Mouse (Mus musculus): ENCODE measurements around the gene Lrrc37a.
"Not testable (repeated sequence)": the region's sequence is repeated elsewhere in the genome, so short reads cannot be mapped to it uniquely, and the experiment has no call there.

Lrrc37a gene

GRCm38 (mm10) chr11:103504497-103504896 is at the start of gene Lrrc37a:
Gene Lrrc37a (minus strand): TSS chr11:103504597.
- DNase-seq (ENCODE audit: extremely low read depth, low read depth): no peak

GRCm38 (mm10) chr11:103534973-103535372 is 30.6 kb upstream of the Lrrc37a start:
- DNase-seq (ENCODE audit: extremely low read depth, low read depth): not testable (repeated sequence)

- DNase-seq (ENCODE audit: extremely low read depth, low read depth): no peak
These were observed 7.7 kb upstream of the Lrrc37a start for GRCm38 (mm10) chr11:103512111-103512510.

- peak; percentile 60 for DNase-seq (ENCODE audit: extremely low read depth, low read depth)
These were observed 40.0 kb downstream of the Lrrc37a start for GRCm38 (mm10) chr11:103464443-103464842.

GRCm38 (mm10) chr11:103451105-103451504 is 53.3 kb downstream of the Lrrc37a start:
- not testable (repeated sequence) for DNase-seq (ENCODE audit: extremely low read depth, low read depth)

GRCm38 (mm10) chr11:103449721-103450120 is 54.7 kb downstream of the Lrrc37a start:
- not testable (repeated sequence) for DNase-seq (ENCODE audit: extremely low read depth, low read depth)

- DNase-seq (ENCODE audit: extremely low read depth, low read depth): peak; percentile 17
These were observed 60.7 kb downstream of the Lrrc37a start for GRCm38 (mm10) chr11:103443678-103444077.

GRCm38 (mm10) chr11:103436282-103436681 is 68.1 kb downstream of the Lrrc37a start:
- peak; percentile 80 for DNase-seq (ENCODE audit: extremely low read depth, low read depth)

- DNase-seq (ENCODE audit: extremely low read depth, low read depth): no peak
These were observed 79.4 kb downstream of the Lrrc37a start for GRCm38 (mm10) chr11:103425031-103425430.

- no peak for DNase-seq (ENCODE audit: extremely low read depth, low read depth)
These were observed 84.7 kb downstream of the Lrrc37a start for GRCm38 (mm10) chr11:103419667-103420066.

GRCm38 (mm10) chr11:103419226-103419625 is 85.2 kb downstream of the Lrrc37a start:
- DNase-seq (ENCODE audit: extremely low read depth, low read depth): no peak

GRCm38 (mm10) chr11:103413516-103413915 is 90.9 kb downstream of the Lrrc37a start:
- DNase-seq (ENCODE audit: extremely low read depth, low read depth): no peak

- no peak for DNase-seq (ENCODE audit: extremely low read depth, low read depth)
These were observed 91.4 kb downstream of the Lrrc37a start for GRCm38 (mm10) chr11:103412950-103413423.

GRCm38 (mm10) chr11:103411981-103412949 is 92.1 kb downstream of the Lrrc37a start, which contains the start of gene Plekhm1:
Gene Plekhm1 (minus strand): TSS chr11:103412687.
- DNase-seq (ENCODE audit: extremely low read depth, low read depth): peak; percentile 76

- DNase-seq (ENCODE audit: extremely low read depth, low read depth): no peak
These were observed 93.1 kb downstream of the Lrrc37a start for GRCm38 (mm10) chr11:103411301-103411700.

- DNase-seq (ENCODE audit: extremely low read depth, low read depth): no peak
These were observed 95.5 kb downstream of the Lrrc37a start for GRCm38 (mm10) chr11:103408880-103409279.

GRCm38 (mm10) chr11:103407136-103407535 is 97.3 kb downstream of the Lrrc37a start:
- not testable (repeated sequence) for DNase-seq (ENCODE audit: extremely low read depth, low read depth)

- no peak for DNase-seq (ENCODE audit: extremely low read depth, low read depth)
These were observed 97.8 kb downstream of the Lrrc37a start for GRCm38 (mm10) chr11:103406551-103406950.

GRCm38 (mm10) chr11:103405814-103406213 is 98.6 kb downstream of the Lrrc37a start:
- DNase-seq (ENCODE audit: extremely low read depth, low read depth): no peak

- DNase-seq (ENCODE audit: extremely low read depth, low read depth): no peak
These were observed 99.8 kb downstream of the Lrrc37a start for GRCm38 (mm10) chr11:103404618-103405017.

- no peak for DNase-seq (ENCODE audit: extremely low read depth, low read depth)
These were observed 100.6 kb downstream of the Lrrc37a start for GRCm38 (mm10) chr11:103403776-103404175.

GRCm38 (mm10) chr11:103402738-103403137 is 101.7 kb downstream of the Lrrc37a start:
- no peak for DNase-seq (ENCODE audit: extremely low read depth, low read depth)
